Mouse (Mus musculus) right cerebral cortex, postnatal 4 days (tissue): Measurements from ENCODE around the gene Slc25a12.

Source experiments
- DNase-seq: peaks from one replicate; pipeline ENCODE4 v3.0.0-alpha.2; 2022

Slc25a12 gene

DNA sequence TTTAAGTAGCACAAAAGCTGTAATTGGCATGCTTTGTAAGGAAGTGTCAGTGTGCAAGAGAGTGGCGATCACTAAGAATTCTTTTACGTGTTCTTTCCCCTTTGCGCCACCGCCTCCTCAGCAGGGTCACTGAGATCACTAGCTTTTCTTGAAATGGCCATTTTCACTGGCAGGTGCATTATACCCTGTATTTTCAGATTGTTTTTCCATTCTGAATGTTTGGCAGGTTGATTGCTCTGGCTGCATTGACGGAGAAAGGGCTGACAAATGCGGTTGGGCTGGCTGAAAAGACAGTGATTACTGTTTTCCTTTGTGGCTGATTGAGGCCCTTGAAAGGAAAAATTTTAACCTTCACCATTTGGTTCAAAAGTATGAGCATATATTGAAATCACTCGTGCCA, 122.7 kb downstream of the Slc25a12 start:
- DNase-seq = no peak

- DNase-seq = no peak
Measured at GRCm38 (mm10) chr2:71243058-71243672, 124.4 kb downstream of the Slc25a12 start.

DNA sequence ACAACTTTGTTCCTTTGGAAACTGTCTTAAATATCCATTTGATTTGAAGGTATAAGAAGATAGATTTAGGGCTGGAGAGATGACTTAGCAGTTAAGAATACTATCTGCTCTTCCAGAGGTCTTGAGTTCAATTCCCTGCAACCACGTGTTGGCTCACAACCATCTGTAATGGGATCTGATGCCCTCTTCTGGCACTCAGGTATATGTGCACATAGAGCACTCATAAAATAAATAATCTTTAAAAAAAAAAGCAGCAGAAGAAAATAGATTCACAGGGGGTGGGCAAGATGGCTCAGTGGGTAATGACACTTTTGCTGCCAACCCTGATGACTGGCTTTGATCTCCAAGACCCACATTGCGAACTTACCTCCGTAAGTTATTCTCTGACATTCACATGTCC, 125.4 kb downstream of the Slc25a12 start:
- DNase-seq = no peak

DNA sequence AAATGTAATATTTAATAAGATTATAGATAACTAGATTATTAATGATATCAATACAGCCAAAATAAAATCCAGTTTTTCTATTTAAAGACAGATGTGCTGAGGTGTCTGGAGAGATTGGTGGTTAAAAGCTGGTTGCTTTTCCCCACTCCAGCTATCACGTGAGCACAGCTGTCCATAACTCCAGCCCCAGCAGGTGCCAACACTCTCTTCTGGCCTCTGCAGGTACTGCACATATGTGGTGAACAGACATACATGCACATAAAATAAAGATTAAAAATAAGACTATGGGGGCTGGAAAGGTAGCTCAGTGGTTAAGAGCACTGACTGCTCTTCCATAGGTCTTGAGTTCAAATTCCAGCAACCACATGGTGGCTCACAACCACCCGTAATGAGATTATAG, 126.0 kb downstream of the Slc25a12 start:
- no peak for DNase-seq

DNA sequence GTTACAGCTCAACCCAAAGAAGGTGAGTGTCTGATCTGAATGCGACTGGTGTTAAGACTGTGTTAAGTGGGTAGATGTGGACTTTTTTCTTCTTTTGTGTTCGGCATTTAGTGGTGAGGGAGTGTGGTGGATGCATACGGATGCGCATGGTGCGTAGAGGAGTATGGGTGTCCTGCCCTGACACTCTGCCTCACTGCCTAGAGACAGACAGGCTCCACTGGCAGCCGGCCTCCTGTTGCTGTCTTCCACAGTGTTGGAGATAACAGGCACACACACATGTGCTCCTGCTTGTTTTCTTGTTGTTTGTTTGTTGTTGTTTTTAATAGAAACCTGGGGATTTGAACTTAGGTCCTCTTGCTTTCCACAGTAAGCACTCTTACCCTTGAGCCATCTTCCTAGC, 131.5 kb downstream of the Slc25a12 start:
- DNase-seq = no peak

DNA sequence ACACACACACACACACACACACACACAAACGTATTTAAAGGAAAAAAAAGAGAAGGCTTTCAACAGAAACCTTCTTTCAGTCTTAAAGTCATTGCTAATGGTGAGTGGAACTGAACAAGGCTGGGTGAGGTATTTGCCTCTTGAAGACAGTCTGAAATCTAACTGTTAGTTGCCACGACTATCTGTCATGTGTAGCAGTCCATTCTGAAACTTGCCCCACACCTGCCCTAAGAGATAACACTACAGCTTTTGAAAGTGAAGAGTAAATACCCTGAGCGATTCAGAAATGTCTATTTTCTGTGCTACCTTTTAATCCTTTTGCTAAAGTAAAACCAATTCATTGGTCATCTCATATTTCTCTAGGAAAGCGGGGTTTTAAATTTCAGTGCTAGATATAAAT, 132.1 kb downstream of the Slc25a12 start:
- no peak for DNase-seq

- no peak for DNase-seq
Measured at GRCm38 (mm10) chr2:71232976-71233375, 134.6 kb downstream of the Slc25a12 start.

DNA sequence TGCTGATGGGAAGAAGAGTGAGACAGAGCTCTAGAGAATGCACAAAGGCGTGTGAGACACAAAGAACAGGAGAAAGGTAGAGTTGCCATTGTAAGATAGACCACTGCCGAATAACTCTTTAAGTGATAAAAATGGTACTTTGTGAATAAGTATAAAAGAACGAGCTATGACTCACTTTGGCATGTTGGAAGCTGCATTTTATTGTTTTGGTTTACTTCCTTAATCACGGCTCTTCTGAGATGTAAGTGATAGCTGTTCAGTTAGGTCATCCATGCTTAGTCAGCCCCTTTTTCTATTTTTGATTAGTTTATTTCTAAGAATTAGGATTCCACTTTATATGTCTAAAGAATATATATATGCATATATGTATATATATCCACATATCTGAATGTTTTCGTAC, 135.6 kb downstream of the Slc25a12 start:
- DNase-seq = no peak

- DNase-seq = no peak
Measured at GRCm38 (mm10) chr2:71229603-71230002, 137.9 kb downstream of the Slc25a12 start.

DNA sequence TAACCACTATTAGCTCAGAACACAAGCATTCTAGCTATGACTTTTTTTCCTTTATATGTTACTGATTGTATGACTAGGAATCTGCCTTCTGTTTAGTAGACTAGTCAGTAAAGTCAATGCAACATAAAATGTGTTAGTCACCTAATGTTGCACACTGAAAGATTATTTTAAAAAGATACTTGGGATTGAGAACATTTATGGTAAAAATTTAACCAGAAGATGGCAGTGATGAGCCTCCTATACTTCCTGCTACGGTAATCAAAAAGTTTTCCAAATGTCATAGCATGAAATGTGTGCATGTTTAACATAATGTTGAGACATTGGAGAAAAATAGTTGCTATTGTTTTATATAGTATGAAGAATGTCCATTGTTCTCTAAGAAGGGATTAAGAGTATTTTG, 140.2 kb downstream of the Slc25a12 start:
- no peak for DNase-seq
